Mouse (Mus musculus) stomach, embryonic 16.5 days (tissue): ENCODE data around the gene Pcbp2. TPM values are rescaled to one million over a fixed set of nuclear protein-coding genes. Genes with fewer than 3 reads are reported as not detected.

Experiments used
- ATAC-seq: fragments of 200-750 bp; cut with Nextera tagmentation; 2 replicates; pipeline ENCODE4 v1.8.0; 2017; ENCODE audit warnings: moderate number of reproducible peaks, moderate TSS enrichment; ENCODE audit not compliant: insufficient read depth, low FRiP score
- H3K27ac ChIP-seq: fragments of 300-500 bp; sonication (generic); 2 replicates; pipeline ENCODE4 v1.5.1; 2014; ENCODE audit warnings: low read length
- H3K27me3 ChIP-seq: fragments of 300-500 bp; sonication (generic); 2 replicates; pipeline ENCODE4 v1.6.1; 2014; ENCODE audit warnings: low read length, control low read depth, mixed read lengths; ENCODE audit not compliant: control insufficient read depth, insufficient read depth
- H3K36me3 ChIP-seq: fragments of 300-500 bp; sonication (generic); 2 replicates; pipeline ENCODE4 v1.6.1; 2014; ENCODE audit warnings: low read length; ENCODE audit not compliant: control insufficient read depth, insufficient read depth
- H3K4me1 ChIP-seq: fragments of 300-500 bp; sonication (generic); 2 replicates; pipeline ENCODE4 v1.6.1; 2014; ENCODE audit warnings: low read length, control low read depth, mixed read lengths; ENCODE audit not compliant: control insufficient read depth, insufficient read depth
- H3K4me2 ChIP-seq: fragments of 300-500 bp; sonication (generic); 2 replicates; pipeline ENCODE4 v1.6.1; 2014; ENCODE audit warnings: low read depth, low read length, mixed read lengths
- H3K4me3 ChIP-seq: fragments of 300-500 bp; sonication (generic); replicated peaks from 2 replicates; pipeline ENCODE4 v1.5.1; 2014; ENCODE audit warnings: mild to moderate bottlenecking, low read length
- H3K9ac ChIP-seq: fragments of 300-500 bp; sonication (generic); 2 replicates; pipeline ENCODE4 v1.6.1; 2014; ENCODE audit warnings: low read length
- H3K9me3 ChIP-seq: fragments of 300-500 bp; sonication (generic); replicated peaks from 2 replicates; pipeline ENCODE4 v1.6.1; 2016; ENCODE audit warnings: low read length, control low read depth; ENCODE audit not compliant: control insufficient read depth
- WGBS: fragments of 180-500 bp; shearing (Covaris S2); extraction: QIAGEN DNeasy Blood & Tissue Kit; methylation state at CpG from one replicate; pipeline ENCODE4 v1.1.7; 2014; 5-methylcytosine and 5-hydroxymethylcytosine counted together
- polyA plus RNA-seq: library from polyadenylated mRNA; unstranded; fragments of >200 nt; fragmentation: Nextera tagmentation; extraction: Ambion mirVana; gene quantifications from 2 replicates; pipeline ENCODE4 v1.2.1, GENCODE M21; 2015

Gene Pcbp2
- polyA plus RNA-seq, 1 experiment from 2014 or later, result 166 TPM

DNA sequence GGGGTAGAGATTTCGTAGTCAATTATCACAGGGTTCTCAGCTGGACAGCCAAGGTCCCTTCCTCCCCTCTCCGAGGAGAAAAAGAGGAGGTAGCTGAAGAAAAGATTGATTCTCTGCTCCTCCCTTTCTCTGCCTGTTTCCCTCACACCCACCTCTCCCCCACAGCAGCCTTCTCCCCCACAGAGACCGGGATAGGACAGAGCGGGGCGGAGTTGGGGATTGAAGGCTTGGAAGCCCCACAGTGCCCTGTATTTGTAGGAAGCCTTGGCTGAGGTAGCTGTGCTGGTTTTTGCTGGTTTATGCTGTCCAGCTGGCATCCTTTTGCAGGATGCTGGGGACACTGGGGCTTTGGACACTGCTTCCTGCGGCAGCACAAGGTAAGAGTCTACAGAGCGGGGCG lies 25.2 kb upstream of the Pcbp2 start, which contains the start of gene Amhr2:
Amhr2 (plus strand) TSS at position 222 of the 400 bp plus-strand sequence.
- ATAC-seq, result no peak
- 61% methylated on average over 8 of the region's 8 CpGs for WGBS

DNA sequence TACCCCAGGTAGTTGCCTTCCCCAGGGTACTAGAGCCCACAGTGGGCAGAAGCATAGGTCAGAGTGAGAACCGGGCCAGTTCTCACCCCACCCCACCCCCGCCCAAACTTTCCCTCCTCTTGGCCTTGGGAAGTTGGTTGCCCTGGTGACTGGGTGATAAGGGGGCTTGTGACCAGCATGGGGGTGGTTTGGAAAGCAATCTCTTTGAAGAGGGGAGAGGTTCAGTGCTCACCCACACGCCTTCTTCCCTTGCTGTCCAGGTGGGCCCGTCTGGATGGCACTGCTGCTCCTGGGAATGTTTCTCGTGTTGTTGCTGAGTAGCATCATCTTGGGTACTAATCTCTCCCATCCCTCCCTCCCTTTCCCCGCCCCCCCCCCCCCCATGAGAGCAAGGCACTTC lies 23.9 kb upstream of the Pcbp2 start:
- no peak overlapping the region for H3K4me2 ChIP-seq
- H3K9ac ChIP-seq, result no peak overlapping the region
- whole genome bisulfite sequencing, result 32% methylated on average over 5 of the region's 6 CpGs
- H3K9me3 ChIP-seq, result no peaks in the 10 kb centered on the region
- H3K27ac ChIP-seq, result no peak overlapping the region
- no peaks in the 10 kb centered on the region for H3K27me3 ChIP-seq
- no peaks in the 10 kb centered on the region for H3K4me1 ChIP-seq
- H3K4me3 ChIP-seq, result no peak overlapping the region
- H3K36me3 ChIP-seq, result no peaks in the 10 kb centered on the region
- ATAC-seq, result no peak

More for the DNA sequence above, 25.2 kb upstream of the Pcbp2 start, which contains the start of gene Amhr2:
- Histone ChIP-seq H3K36me3 (no peaks in the 10 kb centered on the region), H3K4me1 (no peaks in the 10 kb centered on the region), H3K9me3 (no peaks in the 10 kb centered on the region), H3K9ac (no peak within 1 kb of the TSS), H3K4me3 (no peak within 1 kb of the TSS), H3K27me3 (no peaks in the 10 kb centered on the region), H3K4me2 (no peak within 1 kb of the TSS), H3K27ac (no peak within 1 kb of the TSS)

GRCm38 (mm10) chr15:102449366-102449765 lies 21.0 kb upstream of the Pcbp2 start:
- H3K4me2 ChIP-seq, result no peak overlapping the region
- H3K9ac ChIP-seq, result no peak overlapping the region
- no peaks in the 10 kb centered on the region for H3K27me3 ChIP-seq
- no peaks in the 10 kb centered on the region for H3K36me3 ChIP-seq
- no peaks in the 10 kb centered on the region for H3K9me3 ChIP-seq
- 52% methylated on average over 8 of the region's 8 CpGs for WGBS
- no peak for ATAC-seq
- H3K4me3 ChIP-seq, result no peak overlapping the region
- H3K4me1 ChIP-seq, result no peaks in the 10 kb centered on the region
- H3K27ac ChIP-seq, result no peak overlapping the region

DNA sequence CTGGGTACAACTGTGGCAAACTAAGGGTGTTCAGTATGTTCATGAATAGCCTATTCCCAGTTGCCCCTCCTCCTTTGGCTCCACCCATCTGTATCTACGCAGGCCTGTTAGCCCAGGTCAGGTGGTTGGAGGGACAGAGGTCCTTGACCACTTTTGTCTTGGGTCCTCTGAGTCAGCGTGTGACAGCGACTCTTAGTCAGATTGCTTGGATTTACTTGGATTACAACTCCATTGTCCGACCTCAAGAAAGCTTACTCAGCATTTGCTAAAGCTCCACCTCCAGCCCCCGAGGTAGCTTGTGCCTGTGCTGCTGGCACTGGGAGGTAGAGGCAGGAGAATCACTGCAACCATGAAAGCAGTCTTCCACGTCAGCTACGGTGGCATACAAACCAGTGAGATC lies 19.4 kb upstream of the Pcbp2 start:
- peak; percentile 68; the same call in 1 of the 2 replicates for ATAC-seq
- Histone ChIP-seq H3K9ac (no peak overlapping the region), H3K9me3 (no peaks in the 10 kb centered on the region), H3K4me1 (no peaks in the 10 kb centered on the region), H3K36me3 (no peaks in the 10 kb centered on the region), H3K27me3 (no peaks in the 10 kb centered on the region), H3K4me3 (no peak overlapping the region), H3K27ac (no peak overlapping the region), H3K4me2 (peak overlapping the region; percentile 16; the same call in 1 of the 2 replicates)
- 34% methylated on average over 7 of the region's 7 CpGs for WGBS

- Histone ChIP-seq H3K27ac (no peak overlapping the region), H3K36me3 (no peaks in the 10 kb centered on the region), H3K4me2 (no peak overlapping the region), H3K4me3 (no peak overlapping the region), H3K4me1 (no peaks in the 10 kb centered on the region), H3K9ac (no peak overlapping the region), H3K9me3 (no peaks in the 10 kb centered on the region), H3K27me3 (no peaks in the 10 kb centered on the region)
- WGBS, result 74% methylated on average over 26 of the region's 26 CpGs
- ATAC-seq, result no peak
Measured at GRCm38 (mm10) chr15:102451666-102452430, 18.5 kb upstream of the Pcbp2 start.

DNA sequence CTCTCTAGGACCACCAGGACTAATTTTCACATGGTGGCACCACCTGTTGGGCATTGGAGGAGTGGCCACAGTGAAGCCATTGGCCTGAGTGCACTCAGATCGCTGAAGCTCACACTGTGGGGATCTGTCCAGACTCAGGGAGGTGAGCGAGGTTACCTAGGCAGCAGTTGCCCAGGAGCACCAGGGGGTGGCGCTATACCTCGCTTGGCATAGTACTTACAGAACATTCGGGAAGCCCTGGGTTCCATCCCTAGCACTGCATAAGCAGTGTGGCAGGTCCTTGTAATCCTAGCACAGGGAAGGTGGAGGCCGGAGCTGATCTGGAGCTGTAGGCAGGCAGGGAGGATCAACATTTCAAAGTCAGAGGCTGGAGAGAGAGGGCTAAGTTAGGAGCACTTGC lies 14.3 kb upstream of the Pcbp2 start:
- no peak for ATAC-seq
- 40% methylated on average over 6 of the region's 6 CpGs for WGBS
- no peak overlapping the region for H3K4me3 ChIP-seq

GRCm38 (mm10) chr15:102458050-102458736 lies 12.1 kb upstream of the Pcbp2 start:
- H3K4me1 ChIP-seq, result peaks cover 13% of the 10 kb centered on the region
- peak overlapping the region; percentile 64 for H3K4me3 ChIP-seq
- H3K4me2 ChIP-seq, result peak overlapping the region; percentile 74
- peak overlapping the region; percentile 74; the same call in 1 of the 2 replicates for H3K9ac ChIP-seq
- 67% methylated on average over 5 of the region's 5 CpGs for WGBS
- no peak for ATAC-seq
- no peaks in the 10 kb centered on the region for H3K9me3 ChIP-seq
- peak overlapping the region; percentile 62; the same call in 1 of the 2 replicates for H3K27ac ChIP-seq
- no peaks in the 10 kb centered on the region for H3K36me3 ChIP-seq
- H3K27me3 ChIP-seq, result no peaks in the 10 kb centered on the region

More for the DNA sequence above, 14.3 kb upstream of the Pcbp2 start:
- Histone ChIP-seq H3K36me3 (no peaks in the 10 kb centered on the region), H3K9me3 (no peaks in the 10 kb centered on the region), H3K4me1 (peaks cover 13% of the 10 kb centered on the region), H3K27ac (no peak overlapping the region), H3K4me2 (no peak overlapping the region), H3K27me3 (no peaks in the 10 kb centered on the region), H3K9ac (no peak overlapping the region)

DNA sequence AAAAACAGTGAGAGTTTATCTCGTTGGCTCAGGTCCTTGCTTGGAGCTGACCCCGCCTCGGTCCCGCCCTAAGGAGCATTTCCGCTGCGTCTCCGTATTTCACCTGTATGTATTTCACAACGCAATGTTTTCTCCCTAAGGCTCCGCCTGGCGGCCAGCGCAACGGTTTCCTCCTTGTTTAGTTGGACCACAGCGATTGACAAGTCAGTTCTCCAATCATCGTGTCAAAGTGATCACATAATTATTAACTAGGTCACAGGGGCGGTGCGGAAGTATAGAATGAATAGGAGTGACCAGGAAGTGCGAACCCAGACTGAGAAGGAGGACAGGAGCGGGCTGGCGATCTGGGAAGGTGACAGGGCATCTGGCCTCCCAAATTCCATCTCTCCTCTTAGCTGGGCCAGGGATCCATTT lies 11.4 kb upstream of the Pcbp2 start, which contains the start of gene Prr13:
Prr13 (plus strand) TSS at position 125 of the 414 bp plus-strand sequence.
- Histone ChIP-seq H3K9me3 (no peaks in the 10 kb centered on the region), H3K4me2 (peak within 1 kb of the TSS; percentile 74), H3K4me1 (peaks cover 13% of the 10 kb centered on the region), H3K36me3 (no peaks in the 10 kb centered on the region), H3K9ac (peak within 1 kb of the TSS; percentile 74), H3K27me3 (no peaks in the 10 kb centered on the region), H3K27ac (peak within 1 kb of the TSS; percentile 76), H3K4me3 (peak within 1 kb of the TSS; percentile 64)
- WGBS, result under 1% methylated on average over 19 of the region's 19 CpGs
- peak; percentile 93 for ATAC-seq

DNA sequence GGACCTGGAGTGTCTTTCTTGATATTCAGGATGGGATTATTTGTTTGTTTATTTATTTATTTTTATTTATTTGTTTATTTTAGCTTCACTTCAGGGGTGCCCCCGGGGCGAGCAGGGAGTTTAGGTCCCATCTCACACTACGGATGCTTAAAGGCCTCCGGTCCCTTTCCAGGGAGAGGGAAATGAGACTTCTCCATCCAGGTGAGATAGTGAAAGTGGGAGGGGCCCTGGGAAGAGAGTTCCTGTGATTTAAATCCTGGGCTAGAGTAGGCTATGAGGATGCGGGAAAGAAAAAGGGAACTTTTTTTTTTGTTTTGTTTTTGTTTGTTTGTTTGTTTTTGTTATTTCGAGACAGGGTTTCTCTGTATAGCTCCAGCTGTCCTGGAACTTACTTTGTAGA lies 11.0 kb upstream of the Pcbp2 start:
- peak overlapping the region; percentile 76 for H3K27ac ChIP-seq
- WGBS, result 19% methylated on average over 6 of the region's 6 CpGs
- peak overlapping the region; percentile 64 for H3K4me3 ChIP-seq
- H3K36me3 ChIP-seq, result no peaks in the 10 kb centered on the region
- H3K4me2 ChIP-seq, result peak overlapping the region; percentile 74
- H3K27me3 ChIP-seq, result no peaks in the 10 kb centered on the region
- H3K9me3 ChIP-seq, result no peaks in the 10 kb centered on the region
- H3K4me1 ChIP-seq, result peaks cover 13% of the 10 kb centered on the region
- ATAC-seq, result no peak
- H3K9ac ChIP-seq, result peak overlapping the region; percentile 74
